Mouse (Mus musculus) spleen, postnatal 36 days (tissue): ENCODE data around the gene Ttn.

Source experiments
- DNase-seq, 2 experiments: peaks; one replicate each; pipeline ENCODE4 v3.0.0; 2022; ENCODE audit warnings: low spot score in 2 of 2, mixed read lengths in 1 of 2

Gene Ttn

DNA sequence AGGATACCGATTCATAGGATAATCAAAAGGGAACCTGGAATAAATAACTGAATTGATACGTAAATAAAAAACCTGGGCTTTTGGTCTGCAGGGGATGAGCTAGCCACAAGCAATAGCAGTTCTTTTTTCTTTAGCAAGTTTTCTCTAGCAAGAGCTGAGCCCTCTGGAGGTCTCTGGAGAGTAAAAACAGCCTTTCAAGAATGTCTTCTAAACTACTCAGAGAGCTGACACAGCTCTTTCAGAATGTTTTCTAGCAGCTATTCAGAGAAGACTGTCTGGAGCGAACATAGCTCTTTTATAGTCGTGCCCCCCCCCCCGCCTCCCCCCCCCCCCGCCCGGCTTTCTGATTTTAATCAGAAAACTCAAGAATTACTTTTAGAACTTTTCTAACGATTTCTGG is 322.9 kb downstream of the Ttn start:
- no peak for DNase-seq

DNA sequence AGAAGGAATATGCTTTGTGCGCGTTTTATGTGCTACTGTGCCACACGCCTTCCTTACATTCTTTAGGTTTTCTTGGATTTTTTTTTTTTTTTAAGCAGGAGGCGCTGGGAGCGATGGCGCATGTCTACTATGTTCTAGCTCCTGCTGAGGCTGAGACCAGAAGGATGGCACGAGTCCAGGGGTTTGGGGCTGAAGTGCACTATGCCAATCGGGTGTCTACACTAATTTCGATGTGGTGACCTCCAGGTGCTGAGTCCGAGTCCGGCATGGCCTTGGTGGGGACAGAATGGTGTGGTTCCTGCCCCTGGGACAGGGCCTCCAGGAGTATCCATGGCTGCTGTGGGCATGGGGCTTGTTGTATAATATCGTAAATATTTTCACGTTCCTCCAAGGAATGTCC is 323.8 kb downstream of the Ttn start:
- DNase-seq: no peak

DNA sequence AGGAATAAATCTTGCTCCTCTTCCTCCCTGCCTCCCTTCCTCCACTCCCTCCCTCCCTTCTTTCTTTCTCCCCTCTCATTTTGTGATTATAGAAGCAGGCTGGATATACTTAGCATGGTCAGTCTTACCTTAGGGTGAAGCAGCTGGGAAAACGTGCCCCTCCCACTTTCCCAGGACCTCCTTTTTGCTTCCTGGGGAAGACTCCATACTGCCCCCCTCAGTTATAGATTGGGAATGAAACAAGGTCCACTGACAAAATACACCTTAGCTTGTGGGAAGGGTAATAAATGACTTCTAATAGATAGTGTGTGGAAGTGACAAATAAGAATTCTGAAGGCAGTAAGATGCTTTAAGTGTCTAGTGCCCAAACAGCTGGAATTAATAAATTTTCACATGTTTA is 326.4 kb downstream of the Ttn start:
- DNase-seq: no peak

DNA sequence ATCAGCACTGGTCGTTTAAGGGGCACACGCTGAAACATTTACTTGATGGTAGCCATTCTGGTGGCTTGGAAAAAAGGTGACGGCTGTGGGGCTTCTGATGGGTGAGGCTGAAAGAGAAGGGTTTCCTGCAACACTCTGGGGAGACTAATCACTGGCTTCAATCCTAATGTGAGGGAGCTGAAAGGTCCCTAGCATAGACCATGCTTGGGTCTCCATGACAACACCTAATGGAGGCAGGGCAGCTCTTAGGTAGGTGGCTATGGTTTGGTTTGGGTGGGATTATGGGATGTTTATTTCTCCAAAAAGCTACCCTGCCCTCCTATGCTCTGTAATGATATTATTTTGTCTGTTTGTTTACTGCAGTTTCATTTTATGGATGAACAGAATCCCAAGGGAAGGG is 326.9 kb downstream of the Ttn start:
- no peak for DNase-seq

DNA sequence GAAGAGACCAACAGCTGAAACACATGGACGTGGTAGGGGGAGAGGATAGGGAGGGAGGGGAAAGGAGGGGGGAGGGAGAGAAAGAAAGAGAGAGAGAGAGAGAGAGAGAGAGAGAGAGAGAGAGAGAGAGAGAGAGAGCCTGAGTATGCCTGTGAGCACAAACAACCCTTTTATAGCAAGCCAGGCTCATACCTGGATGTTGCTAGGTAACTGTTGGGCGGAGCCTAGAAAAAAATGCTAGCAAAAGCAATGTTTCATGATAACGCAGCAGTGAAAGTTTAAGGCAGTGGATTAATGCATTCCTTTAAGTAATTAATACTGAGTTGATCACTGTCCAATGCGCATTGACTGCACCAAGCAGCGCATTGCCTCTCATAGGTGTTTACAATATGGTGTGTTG is 327.7 kb downstream of the Ttn start:
- DNase-seq: no peak
